Mouse (Mus musculus): ENCODE data around the gene Ccdc149.

The Ccdc149 gene

DNA sequence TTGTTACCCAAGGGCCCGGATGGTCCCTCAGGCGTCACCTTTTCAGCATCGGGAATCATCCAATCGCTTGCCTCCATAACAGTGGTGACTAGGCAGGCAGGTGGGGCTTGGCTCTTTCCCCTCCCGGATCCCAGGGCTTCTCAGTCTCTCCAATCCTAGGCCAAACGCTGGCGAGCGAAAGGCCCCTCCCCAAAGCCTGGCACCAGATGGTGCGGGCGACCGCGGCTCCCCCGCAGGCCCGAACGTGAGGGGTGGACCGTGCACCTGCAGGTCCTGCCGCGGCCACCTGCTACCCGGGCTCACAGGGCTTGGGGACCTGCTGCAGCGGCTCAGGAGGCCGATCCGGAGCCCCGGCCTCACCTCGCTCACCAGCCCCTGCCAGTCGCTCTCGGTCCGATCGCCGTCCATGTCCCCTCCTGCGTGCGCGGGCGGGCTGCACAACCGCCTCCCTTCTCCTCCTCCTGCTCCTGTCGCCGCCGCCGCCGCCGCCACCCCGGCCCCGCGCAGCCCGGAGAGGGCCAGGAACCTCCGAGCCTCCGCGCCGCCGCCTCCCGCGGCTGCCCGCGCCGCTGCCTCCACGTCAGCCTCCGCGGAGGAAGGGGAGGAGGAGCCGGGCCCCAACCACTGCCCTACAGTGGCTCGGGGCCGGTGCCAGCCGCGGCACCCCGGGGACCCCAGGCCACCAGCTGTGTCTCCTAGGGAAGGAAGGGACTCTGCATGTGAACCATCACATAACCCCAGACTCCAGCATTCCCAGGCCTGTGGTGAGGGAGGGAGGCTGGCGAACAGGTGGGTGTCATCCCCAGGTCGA is at the start of gene Ccdc149:
Gene Ccdc149 (minus strand): TSS at position 531 of the 811 bp plus-strand sequence.
- DNase-seq (ENCODE audit: extremely low spot score), result peak; percentile 63

GRCm38 (mm10) chr5:52519921-52520320 is 48.6 kb upstream of the Ccdc149 start:
- no peak for DNase-seq (ENCODE audit: extremely low spot score)

- peak; percentile 37 for DNase-seq (ENCODE audit: extremely low spot score)
Measured at GRCm38 (mm10) chr5:52516072-52516476, 44.8 kb upstream of the Ccdc149 start.

GRCm38 (mm10) chr5:52515246-52516021 is 44.1 kb upstream of the Ccdc149 start:
- peak; percentile 72 for DNase-seq (ENCODE audit: extremely low spot score)

GRCm38 (mm10) chr5:52511089-52511488 is 39.8 kb upstream of the Ccdc149 start:
- no peak for DNase-seq (ENCODE audit: extremely low spot score)

DNA sequence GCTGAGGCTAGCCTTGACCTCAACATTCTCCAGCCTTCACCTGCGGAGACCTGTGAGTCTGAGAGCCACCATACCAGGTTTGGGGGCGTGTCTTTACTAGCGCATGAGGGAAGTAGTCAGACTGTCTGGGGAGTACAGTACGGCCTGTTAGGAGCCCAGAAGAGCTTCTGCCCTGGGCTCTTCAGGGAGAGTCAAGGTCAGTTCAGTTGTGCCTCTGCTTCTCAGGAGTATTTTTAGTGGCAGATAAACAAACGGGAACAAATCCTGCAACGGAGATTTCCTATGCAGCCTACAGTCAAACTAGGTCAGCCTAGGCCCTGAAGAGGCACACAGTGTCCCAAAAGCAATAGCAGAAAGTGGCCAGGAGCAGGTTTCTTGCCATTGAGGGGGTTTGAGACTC is 38.1 kb upstream of the Ccdc149 start:
- no peak for DNase-seq (ENCODE audit: extremely low spot score)

DNA sequence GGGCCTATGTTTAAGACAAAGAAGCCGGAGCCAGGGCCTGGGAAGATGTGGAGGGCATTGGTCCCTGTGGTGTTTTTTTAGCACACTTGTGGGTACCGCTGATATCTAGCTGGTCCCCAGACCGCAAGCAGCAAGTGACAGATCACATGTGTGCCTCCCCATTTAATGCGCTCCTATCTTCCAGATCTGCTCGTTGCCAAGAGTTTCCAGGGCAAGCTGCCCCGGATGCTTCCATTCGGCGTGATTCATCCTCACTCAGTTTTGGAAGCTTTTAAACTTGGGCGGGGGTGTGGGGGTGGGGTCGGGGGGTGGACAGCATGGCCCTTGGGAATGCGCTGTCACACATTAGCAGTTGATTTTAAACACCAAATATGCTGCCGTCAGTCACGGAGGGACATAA is 33.3 kb upstream of the Ccdc149 start:
- DNase-seq (ENCODE audit: extremely low spot score), result no peak

DNA sequence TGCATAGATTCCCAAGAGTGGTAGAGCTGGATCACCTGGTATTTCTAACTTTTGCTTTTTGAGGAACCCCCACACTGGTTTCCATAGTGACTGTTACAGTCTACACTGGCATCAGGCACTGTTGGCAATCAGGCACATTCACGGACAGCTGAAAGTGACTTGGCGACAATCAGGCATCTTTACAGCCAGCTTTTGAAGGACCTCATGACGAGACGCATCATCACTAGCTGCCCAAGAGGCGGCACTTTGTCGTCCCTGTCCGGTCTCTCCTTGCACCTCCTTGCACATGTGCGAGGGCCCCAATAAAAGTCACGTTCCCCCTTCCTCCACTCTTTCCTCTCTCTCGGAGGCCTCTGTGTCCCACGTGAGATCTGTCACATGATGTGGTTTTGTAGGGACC is 32.8 kb upstream of the Ccdc149 start:
- no peak for DNase-seq (ENCODE audit: extremely low spot score)

- no peak for DNase-seq (ENCODE audit: extremely low spot score)
Measured at GRCm38 (mm10) chr5:52495671-52496070, 24.4 kb upstream of the Ccdc149 start.

DNA sequence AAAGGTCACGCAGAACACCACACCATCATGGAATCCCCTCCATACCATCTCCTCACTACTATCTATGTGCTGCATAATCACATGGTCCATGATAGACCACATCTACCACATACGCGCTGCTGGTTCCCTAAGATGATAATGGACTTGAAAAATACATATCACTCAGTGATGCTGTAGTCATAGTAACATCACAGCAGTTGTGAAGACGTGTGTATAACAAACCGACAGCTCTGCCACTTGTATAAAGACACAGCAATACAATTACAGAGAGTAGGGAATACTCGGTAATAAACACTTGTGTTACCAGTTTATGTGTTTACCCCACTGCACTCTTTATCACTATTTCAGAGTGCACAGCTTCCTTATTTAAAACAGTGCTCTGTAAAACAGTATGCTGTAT is 20.2 kb upstream of the Ccdc149 start:
- DNase-seq (ENCODE audit: extremely low spot score), result no peak

- DNase-seq (ENCODE audit: extremely low spot score), result no peak
Measured at GRCm38 (mm10) chr5:52487559-52488430, 16.5 kb upstream of the Ccdc149 start.

DNA sequence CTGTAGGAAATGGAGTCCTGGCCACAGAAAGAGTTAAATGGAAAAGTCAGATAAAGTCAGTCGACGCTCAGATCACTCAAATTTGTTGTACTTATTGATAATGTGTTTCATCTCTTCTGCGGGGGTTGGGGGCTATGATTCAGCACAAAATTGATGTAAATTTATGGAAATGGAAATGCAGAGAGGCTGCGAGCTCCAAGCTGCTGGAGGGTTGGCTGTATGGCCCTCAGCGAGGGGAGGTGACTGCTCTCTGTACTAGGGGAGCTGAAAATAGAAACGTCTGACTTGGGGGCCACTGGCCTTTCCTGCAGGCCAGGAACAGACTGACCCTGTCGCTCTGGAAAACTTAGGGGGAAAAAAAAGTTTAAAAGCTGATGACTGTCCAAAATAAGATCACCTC is 5.5 kb upstream of the Ccdc149 start:
- DNase-seq (ENCODE audit: extremely low spot score), result peak; percentile 18

DNA sequence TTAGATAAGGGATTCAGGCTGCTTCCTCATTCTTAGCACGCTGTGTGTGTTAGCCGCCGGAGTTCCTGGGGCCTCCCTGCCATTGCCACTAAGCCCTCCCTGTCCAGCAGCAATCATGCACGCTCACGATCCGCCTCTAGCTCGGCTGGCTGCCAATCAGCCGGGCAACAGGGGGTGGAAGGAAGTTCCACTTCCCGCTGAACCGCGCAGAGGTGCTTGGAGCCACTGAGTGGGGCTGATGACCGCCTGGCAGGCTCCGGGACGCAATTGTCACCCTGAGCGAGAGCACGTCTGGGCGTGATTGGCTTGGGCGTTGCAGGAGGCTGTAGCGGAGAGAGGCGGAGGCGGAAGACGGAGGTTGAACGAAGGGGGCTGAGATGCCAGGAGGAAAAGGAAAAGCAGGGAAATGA is 5.0 kb upstream of the Ccdc149 start:
- peak; percentile 79 for DNase-seq (ENCODE audit: extremely low spot score)

- DNase-seq (ENCODE audit: extremely low spot score), result no peak
Measured at GRCm38 (mm10) chr5:52473988-52474387, 2.7 kb upstream of the Ccdc149 start.

GRCm38 (mm10) chr5:52470551-52470950 is 770 bp downstream of the Ccdc149 start:
- DNase-seq (ENCODE audit: extremely low spot score), result no peak

DNA sequence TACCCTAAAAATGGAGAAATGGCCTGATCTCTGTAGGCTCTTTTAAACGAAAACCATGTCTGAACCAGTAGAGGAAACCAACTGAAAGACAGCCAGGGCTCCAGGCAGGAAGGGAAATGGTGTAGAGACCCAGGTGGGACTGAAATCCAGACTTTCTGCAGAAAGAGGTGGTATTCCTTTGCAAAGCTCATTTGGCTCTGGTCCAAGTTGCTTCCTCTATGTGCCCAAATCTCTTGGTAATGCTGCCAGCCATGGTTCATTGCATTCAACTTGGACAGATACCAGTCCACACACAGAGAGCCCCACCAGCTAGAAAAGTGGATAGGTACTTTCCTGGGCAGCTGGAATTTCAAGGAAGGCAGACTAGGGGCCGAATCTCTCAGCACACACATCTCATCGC is 3.5 kb downstream of the Ccdc149 start:
- DNase-seq (ENCODE audit: extremely low spot score), result no peak

- no peak for DNase-seq (ENCODE audit: extremely low spot score)
Measured at GRCm38 (mm10) chr5:52462447-52462846, 8.9 kb downstream of the Ccdc149 start.

DNA sequence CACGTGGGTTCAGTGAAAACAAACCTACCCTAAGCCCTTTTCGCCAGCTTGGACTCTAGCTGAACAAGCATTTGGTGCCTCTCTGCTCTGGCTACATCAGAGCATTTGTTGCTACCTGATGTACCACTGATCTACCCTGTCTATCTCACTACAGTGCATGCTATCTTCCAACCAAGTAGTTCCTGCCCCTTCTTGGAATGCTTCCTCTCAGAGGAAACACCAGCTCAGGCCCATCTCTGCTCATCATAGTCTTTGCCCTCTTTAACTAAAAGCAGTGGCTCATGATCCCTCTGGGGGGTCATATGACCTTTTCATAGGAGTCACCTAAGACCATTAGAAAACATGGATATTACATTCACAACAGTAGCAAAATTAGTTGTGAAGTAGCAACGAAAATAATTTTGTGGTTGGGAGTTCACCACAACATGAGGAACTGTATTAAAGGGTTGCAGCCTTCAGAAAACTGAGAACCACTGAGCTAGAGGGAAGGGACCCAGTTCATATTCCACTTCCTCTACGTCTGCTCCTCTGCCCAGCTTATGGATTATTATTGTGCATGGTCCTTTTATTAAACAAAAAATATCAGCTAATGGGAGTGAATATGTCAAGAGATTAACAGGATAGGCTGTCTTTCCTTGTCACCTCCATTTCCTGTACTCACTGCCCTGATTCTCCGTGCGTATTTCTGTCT is 9.7 kb downstream of the Ccdc149 start:
- no peak for DNase-seq (ENCODE audit: extremely low spot score)

DNA sequence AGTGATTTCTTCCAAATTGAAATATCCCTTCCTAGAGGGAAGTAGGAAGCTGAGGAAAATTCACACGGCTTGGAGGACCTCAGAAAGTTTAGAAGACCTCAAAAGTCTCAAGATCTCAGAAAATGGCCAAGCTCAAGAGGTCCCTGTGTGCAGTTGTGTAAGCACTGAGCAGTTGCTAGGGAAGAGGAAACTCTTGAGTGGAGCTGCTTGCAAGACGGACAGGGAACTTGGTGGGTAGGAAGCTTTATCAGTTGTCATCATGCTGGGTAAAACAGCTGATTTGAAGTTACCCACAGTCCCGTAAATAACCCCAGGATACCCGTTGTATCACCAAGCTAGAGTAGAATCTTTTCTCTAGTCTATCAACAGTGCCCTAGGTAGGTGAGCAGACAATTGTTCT is 12.0 kb downstream of the Ccdc149 start:
- DNase-seq (ENCODE audit: extremely low spot score), result no peak

DNA sequence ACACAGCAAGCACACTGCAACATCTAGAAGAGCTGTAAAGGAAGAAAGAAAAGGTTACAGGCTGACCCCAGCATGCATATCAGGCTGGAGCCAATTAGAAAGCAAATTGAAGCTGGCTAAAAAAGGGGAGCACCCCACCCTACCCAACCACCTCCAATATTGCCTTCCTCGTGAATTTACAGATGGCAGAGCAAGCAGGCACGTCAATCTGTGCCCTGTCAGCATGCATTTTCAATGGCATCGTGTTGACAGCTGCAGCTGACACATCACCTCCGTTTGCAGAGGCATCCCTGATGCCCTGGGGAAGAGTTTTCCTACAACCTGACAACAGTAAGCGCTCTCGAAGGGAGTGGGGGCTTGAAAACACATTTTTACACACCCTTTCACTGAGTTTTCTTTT is 14.2 kb downstream of the Ccdc149 start:
- no peak for DNase-seq (ENCODE audit: extremely low spot score)

DNA sequence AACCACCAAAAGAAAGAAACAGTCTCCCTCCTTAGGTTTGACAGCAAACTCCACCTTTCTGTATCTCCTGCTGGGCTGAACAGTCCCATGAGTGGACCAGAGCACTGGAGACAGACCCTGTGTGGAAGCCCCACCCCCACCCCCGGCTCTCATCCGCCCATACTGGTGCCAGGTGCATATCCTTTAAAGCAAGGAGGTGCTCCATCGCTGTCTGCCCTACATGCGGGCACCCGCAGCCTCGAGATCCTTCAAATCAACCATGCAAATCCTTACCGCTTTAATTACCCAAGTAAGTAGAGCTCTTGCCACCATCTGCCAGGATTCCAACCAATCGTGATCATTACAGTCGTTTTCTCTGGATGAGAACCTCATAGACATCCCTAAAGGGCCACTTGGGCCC is 20.5 kb downstream of the Ccdc149 start:
- no peak for DNase-seq (ENCODE audit: extremely low spot score)

DNA sequence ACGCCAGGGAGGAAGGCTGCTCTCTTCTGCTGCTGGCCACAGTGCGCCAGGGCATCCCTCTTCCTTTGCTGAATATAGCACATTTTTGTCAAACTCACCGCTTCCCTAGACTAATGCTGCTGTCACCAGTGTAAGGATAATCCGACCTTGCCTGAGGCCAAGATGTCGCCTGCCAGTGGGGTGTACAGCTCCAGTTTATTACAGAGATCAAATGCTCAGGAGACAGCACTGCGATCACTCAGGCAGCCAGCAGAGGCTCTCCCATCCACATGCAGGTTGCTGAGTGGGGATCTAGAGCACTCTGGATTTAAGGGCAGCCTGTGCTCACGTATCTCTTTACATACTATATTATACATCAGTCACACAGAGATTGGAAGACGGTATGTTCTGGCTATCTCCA is 22.1 kb downstream of the Ccdc149 start:
- DNase-seq (ENCODE audit: extremely low spot score), result no peak
